Mouse (Mus musculus): ENCODE data around the gene Mea1. TPM values are rescaled to one million over a fixed set of nuclear protein-coding genes. Genes with fewer than 3 reads are reported as not detected.

Gene Mea1
- polyA plus RNA-seq (2014; fragmentation: Nextera tagmentation; extraction: Ambion mirVana) = 132 and 143 TPM in 2 replicates

DNA sequence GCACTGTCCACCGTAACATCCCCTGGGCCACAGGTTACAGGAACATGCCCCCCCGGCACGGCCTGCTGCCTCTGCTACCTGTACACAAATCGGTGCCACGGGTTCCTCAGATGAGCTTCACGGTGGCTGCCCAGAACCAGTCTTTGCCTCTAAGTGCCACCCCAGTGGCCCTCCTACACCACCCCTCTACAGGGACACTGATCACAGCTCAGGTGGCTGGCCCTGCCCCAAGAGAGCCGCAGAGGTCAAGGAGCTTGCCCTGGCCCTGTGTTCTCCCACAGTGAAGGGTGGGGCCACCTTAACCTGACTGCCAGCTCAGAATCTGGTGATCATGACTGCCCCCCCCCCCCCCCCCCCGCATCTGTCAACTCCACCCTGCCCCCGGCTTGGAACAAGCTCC lies at the start of gene Mea1:
Gene Mea1, plus strand, starts transcription at position 378 of the 400 bp plus-strand sequence.
- peak within 1 kb of the TSS; percentile 88 for H3K4me2 ChIP-seq (ENCODE audit: low read depth, low read length)
- H3K9me3 ChIP-seq (ENCODE audit: control insufficient read depth, low read length) = no peaks in the 10 kb centered on the region
- ATAC-seq (ENCODE audit: low read depth) (no peak), DNase-seq (ENCODE audit: low spot score) (no peak)
- H3K4me3 ChIP-seq (ENCODE audit: low read depth, low read length) = peak within 1 kb of the TSS; percentile 82
- peaks cover 49% of the 10 kb centered on the region for H3K36me3 ChIP-seq (ENCODE audit: control insufficient read depth, insufficient read depth, low read length)
- 92% methylated on average over 7 of the region's 9 CpGs for WGBS
- peak within 1 kb of the TSS; percentile 78 for H3K9ac ChIP-seq (ENCODE audit: low read depth, low read length)
- peak within 1 kb of the TSS; percentile 87 for H3K27ac ChIP-seq (replicated peaks; ENCODE audit: low read depth, low read length)
- H3K27me3 ChIP-seq (replicated peaks; ENCODE audit: control insufficient read depth, insufficient read depth, low read length) = no peaks in the 10 kb centered on the region
- peaks cover 24% of the 10 kb centered on the region for H3K4me1 ChIP-seq (ENCODE audit: control insufficient read depth, insufficient read depth, low read length)

DNA sequence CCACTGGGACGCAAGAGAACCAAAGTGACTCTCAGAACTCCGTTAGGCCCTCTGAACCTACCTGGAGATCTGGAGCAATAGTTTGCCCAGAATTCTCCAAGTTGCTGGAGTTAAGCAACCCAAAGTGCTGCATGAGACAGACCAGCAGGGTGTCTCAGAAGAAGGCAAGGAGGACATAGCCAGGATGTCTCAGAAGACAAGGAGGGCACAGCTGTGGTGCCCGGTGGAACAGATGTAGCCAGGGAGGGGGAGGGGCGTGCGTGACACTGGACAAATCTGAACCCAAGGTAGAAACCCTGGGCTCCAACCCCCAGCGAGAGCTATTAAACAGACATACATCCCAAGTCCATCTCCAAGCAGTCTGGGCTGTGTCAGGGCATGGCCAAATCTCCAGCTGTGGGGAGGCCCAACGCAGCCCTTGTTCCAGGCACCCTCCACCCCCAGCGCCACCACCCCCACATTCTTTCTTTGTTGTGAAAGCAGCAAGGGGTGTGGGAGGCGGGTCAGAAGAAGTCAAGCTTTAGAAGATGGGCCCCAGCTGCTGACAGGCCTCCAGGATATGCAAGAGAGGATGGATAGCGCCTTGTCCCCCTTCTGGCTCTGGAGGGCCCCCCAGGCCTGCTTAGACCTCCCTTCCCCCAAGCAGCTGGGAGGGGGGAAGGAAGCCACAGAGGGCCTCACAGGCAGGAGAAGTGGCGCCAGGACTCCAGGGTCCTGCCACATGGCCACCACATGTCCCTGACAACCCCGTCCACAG lies 48.7 kb upstream of the Mea1 start:
- Histone ChIP-seq H3K4me1 (ENCODE audit: control insufficient read depth, insufficient read depth, low read length) (peaks cover 44% of the 10 kb centered on the region), H3K9me3 (ENCODE audit: control insufficient read depth, low read length) (no peaks in the 10 kb centered on the region), H3K4me2 (ENCODE audit: low read depth, low read length) (peak overlapping the region; percentile 77), H3K4me3 (ENCODE audit: low read depth, low read length) (peak overlapping the region; percentile 99), H3K36me3 (ENCODE audit: control insufficient read depth, insufficient read depth, low read length) (peaks cover 13% of the 10 kb centered on the region; the same call in 1 of the 2 replicates), H3K27me3 (replicated peaks; ENCODE audit: control insufficient read depth, insufficient read depth, low read length) (no peaks in the 10 kb centered on the region), H3K9ac (ENCODE audit: low read depth, low read length) (peak overlapping the region; percentile 98), H3K27ac (replicated peaks; ENCODE audit: low read depth, low read length) (peak overlapping the region; percentile 96)
- DNase-seq (ENCODE audit: low spot score) = peak; percentile 92
- peak; percentile 69 for ATAC-seq (ENCODE audit: low read depth)
- WGBS = 9% methylated on average over 11 of the region's 12 CpGs

DNA sequence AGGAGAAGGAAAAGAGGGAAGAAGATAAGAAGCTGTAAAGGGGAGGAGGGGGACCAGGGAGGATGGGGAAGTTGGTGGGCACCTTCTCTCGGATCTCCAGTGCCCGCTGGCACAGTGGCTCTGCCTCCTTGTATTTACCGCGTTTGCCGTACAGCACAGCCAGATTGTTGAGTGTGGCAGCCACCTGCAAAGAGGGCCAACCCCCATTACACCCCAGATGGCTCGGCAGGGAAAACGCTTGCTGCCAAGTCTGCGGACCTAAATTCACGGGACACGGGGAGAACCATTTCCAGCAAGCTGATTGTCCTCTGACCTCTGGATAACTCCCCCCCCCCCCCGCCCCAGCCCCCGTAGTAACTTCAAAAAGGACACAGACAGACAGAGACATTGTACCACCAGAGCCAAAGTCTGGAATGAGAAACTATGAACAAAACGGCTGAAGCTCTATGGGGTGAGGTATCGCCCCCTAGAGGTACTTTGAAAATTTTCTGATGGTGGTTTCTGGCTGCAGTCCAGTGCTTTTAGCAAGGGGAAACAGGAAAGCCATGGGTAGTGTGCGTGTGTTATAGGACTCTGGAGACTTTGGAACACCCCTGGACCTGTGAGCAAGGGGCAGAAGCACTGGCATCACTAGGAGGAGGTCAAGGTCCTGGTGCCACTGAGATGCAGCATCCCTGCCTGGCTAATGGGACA lies 41.6 kb upstream of the Mea1 start:
- peak; percentile 86 for DNase-seq (ENCODE audit: low spot score)
- 19% methylated on average over 15 of the region's 15 CpGs for WGBS
- Histone ChIP-seq H3K27ac (replicated peaks; ENCODE audit: low read depth, low read length) (no peak overlapping the region; the same call in 1 of the 2 replicates), H3K4me3 (ENCODE audit: low read depth, low read length) (0 out of 2 replicates have a peak overlapping the region, but pooled peaks have one; percentile 9), H3K27me3 (replicated peaks; ENCODE audit: control insufficient read depth, insufficient read depth, low read length) (no peaks in the 10 kb centered on the region), H3K36me3 (ENCODE audit: control insufficient read depth, insufficient read depth, low read length) (peaks cover 45% of the 10 kb centered on the region), H3K4me1 (ENCODE audit: control insufficient read depth, insufficient read depth, low read length) (no peaks in the 10 kb centered on the region; the same call in 1 of the 2 replicates), H3K9me3 (ENCODE audit: control insufficient read depth, low read length) (no peaks in the 10 kb centered on the region), H3K4me2 (ENCODE audit: low read depth, low read length) (peak overlapping the region; percentile 27), H3K9ac (ENCODE audit: low read depth, low read length) (peak overlapping the region; percentile 47; the same call in 1 of the 2 replicates)
- ATAC-seq (ENCODE audit: low read depth) = peak; percentile 45

DNA sequence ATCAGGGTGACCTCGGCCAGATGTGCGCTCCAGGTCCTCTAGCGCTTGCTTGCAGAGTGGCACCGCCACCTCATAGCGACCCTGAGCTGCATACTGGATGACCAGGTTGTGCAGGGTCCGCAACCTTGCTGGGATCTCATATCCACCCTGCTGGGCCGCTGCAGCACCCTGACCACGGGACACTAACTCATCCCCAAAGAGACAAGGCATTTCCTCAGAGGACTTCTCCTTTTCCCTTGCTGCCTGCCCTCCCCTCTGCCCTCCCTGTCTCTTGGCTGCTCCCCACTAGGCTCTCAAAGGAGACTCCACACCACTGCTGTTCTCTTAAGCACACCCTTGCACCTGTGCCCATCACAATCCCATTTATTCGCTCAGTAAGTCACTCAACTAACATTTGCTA lies 38.7 kb upstream of the Mea1 start:
- Histone ChIP-seq H3K9me3 (ENCODE audit: control insufficient read depth, low read length) (no peaks in the 10 kb centered on the region), H3K36me3 (ENCODE audit: control insufficient read depth, insufficient read depth, low read length) (peaks cover 47% of the 10 kb centered on the region), H3K4me1 (ENCODE audit: control insufficient read depth, insufficient read depth, low read length) (peaks cover 6% of the 10 kb centered on the region; the same call in 1 of the 2 replicates), H3K4me3 (ENCODE audit: low read depth, low read length) (no peak overlapping the region), H3K9ac (ENCODE audit: low read depth, low read length) (no peak overlapping the region), H3K4me2 (ENCODE audit: low read depth, low read length) (no peak overlapping the region), H3K27ac (replicated peaks; ENCODE audit: low read depth, low read length) (no peak overlapping the region), H3K27me3 (replicated peaks; ENCODE audit: control insufficient read depth, insufficient read depth, low read length) (no peaks in the 10 kb centered on the region)
- ATAC-seq (ENCODE audit: low read depth) (no peak), DNase-seq (ENCODE audit: low spot score) (no peak)
- 81% methylated on average over 7 of the region's 9 CpGs for WGBS

DNA sequence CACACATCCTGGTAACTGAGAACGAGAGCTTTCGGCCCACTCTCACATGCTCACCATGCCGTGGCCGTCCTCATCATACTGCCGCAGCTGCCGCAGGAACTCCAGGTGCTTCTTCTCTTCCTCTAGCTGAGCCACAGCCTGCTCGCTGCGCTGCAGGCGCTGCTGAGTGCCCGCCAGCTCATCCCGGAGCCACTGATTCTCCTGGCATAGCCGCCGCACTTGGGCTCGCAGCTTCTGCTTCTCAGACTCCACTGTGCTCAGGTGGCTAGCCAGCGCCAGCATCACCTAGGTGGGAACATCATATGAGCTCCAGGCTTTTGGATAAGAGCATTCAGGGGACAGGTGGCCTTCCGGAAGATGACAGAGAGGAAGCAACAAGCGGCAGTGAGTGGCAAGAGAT lies 36.5 kb upstream of the Mea1 start:
- no peak overlapping the region for H3K4me3 ChIP-seq (ENCODE audit: low read depth, low read length)
- no peaks in the 10 kb centered on the region for H3K27me3 ChIP-seq (replicated peaks; ENCODE audit: control insufficient read depth, insufficient read depth, low read length)
- no peak overlapping the region for H3K4me2 ChIP-seq (ENCODE audit: low read depth, low read length)
- 94% methylated on average over 17 of the region's 17 CpGs for WGBS
- H3K27ac ChIP-seq (replicated peaks; ENCODE audit: low read depth, low read length) = no peak overlapping the region
- no peak for ATAC-seq (ENCODE audit: low read depth)
- no peak for DNase-seq (ENCODE audit: low spot score)
- peaks cover 40% of the 10 kb centered on the region for H3K36me3 ChIP-seq (ENCODE audit: control insufficient read depth, insufficient read depth, low read length)
- peaks cover 13% of the 10 kb centered on the region for H3K4me1 ChIP-seq (ENCODE audit: control insufficient read depth, insufficient read depth, low read length)
- H3K9ac ChIP-seq (ENCODE audit: low read depth, low read length) = no peak overlapping the region
- no peaks in the 10 kb centered on the region for H3K9me3 ChIP-seq (ENCODE audit: control insufficient read depth, low read length)

DNA sequence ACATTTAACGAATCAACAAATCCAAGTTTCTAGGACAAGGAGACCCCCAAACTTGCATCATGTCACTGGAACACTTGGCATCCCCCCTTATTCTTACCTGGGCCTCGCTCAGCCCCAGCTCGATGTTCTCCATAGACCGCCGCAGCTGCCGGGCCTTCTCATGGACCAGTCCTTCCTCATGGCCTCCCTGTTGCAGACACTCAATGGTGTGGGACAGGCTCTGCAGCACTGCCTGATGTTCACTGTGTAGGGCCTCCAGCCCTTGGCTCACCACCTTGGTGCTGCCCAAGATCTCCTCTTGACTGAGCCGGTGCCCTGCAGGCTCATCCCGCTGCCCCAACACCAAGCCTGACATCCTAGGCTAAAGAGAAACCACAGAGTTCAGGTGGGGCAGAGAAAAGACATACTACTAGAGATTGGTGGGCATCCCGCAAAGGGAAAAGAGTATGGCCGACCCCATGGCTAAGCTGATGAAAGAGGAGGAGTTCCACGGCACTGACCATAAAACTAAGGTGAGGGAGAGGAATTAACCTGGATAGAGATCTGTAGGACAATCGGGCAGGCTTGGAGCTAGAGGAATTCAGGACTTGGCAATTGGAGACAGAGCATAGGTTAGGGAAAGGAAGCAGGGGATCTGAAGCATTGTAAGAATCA lies 34.3 kb upstream of the Mea1 start:
- Histone ChIP-seq H3K27me3 (replicated peaks; ENCODE audit: control insufficient read depth, insufficient read depth, low read length) (no peaks in the 10 kb centered on the region), H3K27ac (replicated peaks; ENCODE audit: low read depth, low read length) (no peak overlapping the region), H3K36me3 (ENCODE audit: control insufficient read depth, insufficient read depth, low read length) (peaks cover 54% of the 10 kb centered on the region), H3K9me3 (ENCODE audit: control insufficient read depth, low read length) (no peaks in the 10 kb centered on the region), H3K9ac (ENCODE audit: low read depth, low read length) (peak overlapping the region; percentile 81), H3K4me1 (ENCODE audit: control insufficient read depth, insufficient read depth, low read length) (peaks cover 13% of the 10 kb centered on the region), H3K4me3 (ENCODE audit: low read depth, low read length) (peak overlapping the region; percentile 77; the same call in 1 of the 2 replicates), H3K4me2 (ENCODE audit: low read depth, low read length) (peak overlapping the region; percentile 84)
- ATAC-seq (ENCODE audit: low read depth) (no peak), DNase-seq (ENCODE audit: low spot score) (no peak)
- WGBS = 85% methylated on average over 12 of the region's 12 CpGs

DNA sequence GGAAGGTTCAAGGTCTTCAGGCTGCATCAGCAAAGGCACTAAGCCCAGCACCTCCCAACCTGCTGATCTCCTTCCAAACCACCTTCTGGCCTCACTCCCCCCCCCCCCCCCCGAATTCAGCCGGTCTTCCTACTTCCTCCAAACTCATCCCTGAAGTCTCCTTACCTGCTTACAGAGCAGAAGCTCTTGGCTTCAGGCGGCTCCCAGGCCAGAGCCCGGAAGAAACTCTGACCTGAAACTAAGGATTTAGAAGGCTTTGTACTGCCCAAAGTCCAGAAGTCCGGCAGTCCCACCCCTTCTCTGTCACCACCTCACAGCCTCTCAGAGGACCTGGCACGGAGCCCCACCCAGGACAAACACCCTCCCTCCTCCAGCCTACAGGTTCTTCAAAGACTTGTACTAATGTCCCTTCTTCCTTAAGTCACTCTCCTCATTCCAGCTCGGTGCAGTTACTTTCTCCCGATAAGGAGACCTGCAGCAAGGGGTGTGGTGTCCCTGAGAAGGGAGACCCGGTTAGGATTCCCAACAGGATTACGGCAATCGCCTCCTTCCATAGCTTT lies 33.6 kb upstream of the Mea1 start:
- Histone ChIP-seq H3K27me3 (replicated peaks; ENCODE audit: control insufficient read depth, insufficient read depth, low read length) (no peaks in the 10 kb centered on the region), H3K27ac (replicated peaks; ENCODE audit: low read depth, low read length) (peak overlapping the region; percentile 42)
- no peak for ATAC-seq (ENCODE audit: low read depth)

More for the DNA sequence above, 33.6 kb upstream of the Mea1 start:
- H3K9me3 ChIP-seq (ENCODE audit: control insufficient read depth, low read length) = no peaks in the 10 kb centered on the region
- 11% methylated on average over 11 of the region's 11 CpGs for WGBS
- peaks cover 48% of the 10 kb centered on the region for H3K36me3 ChIP-seq (ENCODE audit: control insufficient read depth, insufficient read depth, low read length)
- no peak for DNase-seq (ENCODE audit: low spot score)
- peak overlapping the region; percentile 81 for H3K9ac ChIP-seq (ENCODE audit: low read depth, low read length)
- peaks cover 17% of the 10 kb centered on the region for H3K4me1 ChIP-seq (ENCODE audit: control insufficient read depth, insufficient read depth, low read length)
- peak overlapping the region; percentile 84 for H3K4me2 ChIP-seq (ENCODE audit: low read depth, low read length)
- peak overlapping the region; percentile 77 for H3K4me3 ChIP-seq (ENCODE audit: low read depth, low read length)

Measured in embryonic facial prominence, embryonic 14.5 days (tissue).